Mouse (Mus musculus): ENCODE measurements around the gene Ppm1j.

DNA sequence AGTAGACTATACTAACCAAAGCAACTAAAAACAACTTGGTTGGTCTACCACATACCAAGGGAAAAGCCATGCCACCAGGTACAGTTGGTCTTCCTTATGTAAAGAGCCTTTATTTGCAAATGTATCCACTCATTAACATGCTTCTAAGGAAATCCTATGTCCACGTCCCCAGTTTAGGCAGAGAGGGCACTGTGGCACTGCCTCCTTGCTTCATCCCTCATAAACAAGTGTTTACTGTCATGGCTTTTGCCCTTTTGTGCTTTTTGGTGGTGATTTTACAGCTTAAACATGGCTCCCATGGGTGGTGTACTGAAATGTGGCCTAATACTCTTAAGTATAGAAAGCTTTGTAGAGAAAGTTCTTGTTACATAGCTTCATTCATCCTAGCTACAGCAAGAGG lies 39.6 kb downstream of the Ppm1j start:
- no peak for TF ChIP-seq CTCF (IDR thresholded peaks at IDR 0.05; ENCODE audit: low read depth)
- no peak for TF ChIP-seq EP300 (IDR thresholded peaks at IDR 0.05; ENCODE audit: low read depth)
